Mouse (Mus musculus): Measurements from ENCODE around the gene Ddx59. TPM values are rescaled to one million over a fixed set of nuclear protein-coding genes. Genes with fewer than 3 reads are reported as not detected.

Gene Ddx59
- polyA plus RNA-seq (2014; fragmentation: Nextera tagmentation; extraction: Ambion mirVana): 12.6 and 14.0 TPM in 2 replicates

- Histone ChIP-seq H3K27ac (ENCODE audit: low read depth, low read length) (peak within 1 kb of the TSS; percentile 99), H3K4me2 (peak within 1 kb of the TSS; percentile 66), H3K36me3 (ENCODE audit: control insufficient read depth, insufficient read depth, low read length) (0 out of 2 replicates have a peak, but pooled peaks cover under 1% of the 10 kb centered on the region), H3K9me3 (replicated peaks; ENCODE audit: control insufficient read depth, low read length) (no peaks in the 10 kb centered on the region), H3K4me1 (ENCODE audit: control insufficient read depth, insufficient read depth, low read length) (no peaks in the 10 kb centered on the region; the same call in none of the 2 replicates), H3K4me3 (ENCODE audit: low read depth, low read length) (peak within 1 kb of the TSS; percentile 79), H3K27me3 (ENCODE audit: control insufficient read depth, insufficient read depth, low read length) (no peaks in the 10 kb centered on the region), H3K9ac (ENCODE audit: low read depth, low read length) (peak within 1 kb of the TSS; percentile 94)
- peak; percentile 100 for ATAC-seq (replicated peaks; ENCODE audit: insufficient number of reproducible peaks, low FRiP score, low TSS enrichment)
- 3% methylated on average over 78 of the region's 78 CpGs for WGBS (ENCODE audit: insufficient replicate concordance)
Measured at GRCm38 (mm10) chr1:136414798-136415755, at the start of gene Ddx59. Gene Ddx59, plus strand, starts transcription at chr1:136415271.

DNA sequence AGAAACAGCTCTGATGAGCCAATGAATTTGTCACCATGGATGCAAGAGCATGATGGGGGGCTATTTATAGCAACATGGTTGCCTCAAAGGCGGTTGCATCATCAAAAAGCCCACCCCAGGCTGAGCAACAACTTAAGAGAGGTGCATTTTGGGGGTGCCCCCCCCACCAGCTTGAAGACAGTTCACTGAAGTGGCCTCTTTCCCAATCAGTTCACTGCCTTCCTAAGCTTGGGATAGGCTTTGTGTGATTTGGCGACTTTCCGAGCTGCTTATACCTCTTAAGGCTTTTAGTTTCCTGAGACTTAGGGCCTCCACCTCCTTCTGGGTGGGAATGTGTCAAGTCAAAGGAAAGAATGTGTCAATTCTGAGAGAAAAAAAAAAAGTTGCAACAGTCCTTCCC lies 49.1 kb upstream of the Ddx59 start:
- Histone ChIP-seq H3K9me3 (replicated peaks; ENCODE audit: control insufficient read depth, low read length) (no peaks in the 10 kb centered on the region), H3K36me3 (ENCODE audit: control insufficient read depth, insufficient read depth, low read length) (no peaks in the 10 kb centered on the region), H3K27ac (ENCODE audit: low read depth, low read length) (no peak overlapping the region), H3K4me1 (ENCODE audit: control insufficient read depth, insufficient read depth, low read length) (no peaks in the 10 kb centered on the region; the same call in 1 of the 2 replicates), H3K27me3 (ENCODE audit: control insufficient read depth, insufficient read depth, low read length) (no peaks in the 10 kb centered on the region), H3K4me3 (ENCODE audit: low read depth, low read length) (no peak overlapping the region), H3K4me2 (no peak overlapping the region), H3K9ac (ENCODE audit: low read depth, low read length) (no peak overlapping the region)
- WGBS (ENCODE audit: insufficient replicate concordance): 65% methylated on average over 3 of the region's 3 CpGs
- ATAC-seq (replicated peaks; ENCODE audit: insufficient number of reproducible peaks, low FRiP score, low TSS enrichment): no peak

DNA sequence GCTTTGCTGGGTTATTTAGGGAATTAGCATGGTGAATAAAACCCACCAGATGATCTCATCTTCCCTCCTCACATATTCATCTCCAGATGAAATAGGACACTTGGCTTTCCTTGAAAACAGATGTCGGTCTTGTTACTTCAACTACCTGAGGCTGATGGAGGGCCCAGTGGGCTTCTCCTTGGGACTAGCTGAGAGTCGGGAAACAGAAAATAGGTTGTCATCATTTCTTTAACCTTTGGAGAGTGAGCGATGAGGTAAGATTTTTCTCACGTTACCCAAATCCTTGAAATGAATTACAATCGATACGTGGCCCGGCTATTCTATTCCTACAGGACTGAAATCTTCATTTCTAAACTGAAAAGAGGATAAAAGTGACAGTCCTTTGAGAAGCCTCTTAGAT lies 35.8 kb upstream of the Ddx59 start:
- Histone ChIP-seq H3K36me3 (ENCODE audit: control insufficient read depth, insufficient read depth, low read length) (no peaks in the 10 kb centered on the region), H3K4me1 (ENCODE audit: control insufficient read depth, insufficient read depth, low read length) (no peaks in the 10 kb centered on the region), H3K27me3 (ENCODE audit: control insufficient read depth, insufficient read depth, low read length) (no peaks in the 10 kb centered on the region), H3K4me2 (no peak overlapping the region), H3K4me3 (ENCODE audit: low read depth, low read length) (no peak overlapping the region), H3K9me3 (replicated peaks; ENCODE audit: control insufficient read depth, low read length) (no peaks in the 10 kb centered on the region), H3K27ac (ENCODE audit: low read depth, low read length) (no peak overlapping the region), H3K9ac (ENCODE audit: low read depth, low read length) (no peak overlapping the region)
- ATAC-seq (replicated peaks; ENCODE audit: insufficient number of reproducible peaks, low FRiP score, low TSS enrichment): no peak
- WGBS (ENCODE audit: insufficient replicate concordance): 89% methylated on average over 7 of the region's 7 CpGs

DNA sequence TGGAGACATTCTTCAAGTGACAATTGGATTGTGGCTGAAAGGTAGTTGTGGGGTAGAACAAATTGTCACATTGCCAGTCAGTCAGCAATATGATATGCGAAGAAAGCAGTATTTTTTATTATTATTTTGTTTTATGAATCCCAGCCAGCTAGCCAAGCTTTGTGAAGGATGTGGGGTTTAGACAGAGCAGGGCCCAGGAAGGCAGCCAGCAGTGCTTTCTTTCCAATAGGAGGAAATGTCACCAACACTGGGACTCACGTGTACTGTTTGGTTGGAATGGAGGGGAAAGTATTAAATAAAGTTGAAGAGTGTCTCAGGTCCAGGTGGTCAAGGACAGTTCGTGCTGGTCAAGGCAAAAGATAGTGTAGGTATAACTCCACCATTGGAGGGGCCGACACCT lies 34.9 kb upstream of the Ddx59 start:
- H3K4me3 ChIP-seq (ENCODE audit: low read depth, low read length): no peak overlapping the region
- no peak overlapping the region for H3K9ac ChIP-seq (ENCODE audit: low read depth, low read length)
- H3K36me3 ChIP-seq (ENCODE audit: control insufficient read depth, insufficient read depth, low read length): no peaks in the 10 kb centered on the region
- H3K27me3 ChIP-seq (ENCODE audit: control insufficient read depth, insufficient read depth, low read length): no peaks in the 10 kb centered on the region
- no peaks in the 10 kb centered on the region for H3K4me1 ChIP-seq (ENCODE audit: control insufficient read depth, insufficient read depth, low read length)
- H3K27ac ChIP-seq (ENCODE audit: low read depth, low read length): no peak overlapping the region
- 77% methylated on average over 4 of the region's 4 CpGs for WGBS (ENCODE audit: insufficient replicate concordance)
- ATAC-seq (replicated peaks; ENCODE audit: insufficient number of reproducible peaks, low FRiP score, low TSS enrichment): no peak
- H3K9me3 ChIP-seq (replicated peaks; ENCODE audit: control insufficient read depth, low read length): no peaks in the 10 kb centered on the region
- no peak overlapping the region for H3K4me2 ChIP-seq

DNA sequence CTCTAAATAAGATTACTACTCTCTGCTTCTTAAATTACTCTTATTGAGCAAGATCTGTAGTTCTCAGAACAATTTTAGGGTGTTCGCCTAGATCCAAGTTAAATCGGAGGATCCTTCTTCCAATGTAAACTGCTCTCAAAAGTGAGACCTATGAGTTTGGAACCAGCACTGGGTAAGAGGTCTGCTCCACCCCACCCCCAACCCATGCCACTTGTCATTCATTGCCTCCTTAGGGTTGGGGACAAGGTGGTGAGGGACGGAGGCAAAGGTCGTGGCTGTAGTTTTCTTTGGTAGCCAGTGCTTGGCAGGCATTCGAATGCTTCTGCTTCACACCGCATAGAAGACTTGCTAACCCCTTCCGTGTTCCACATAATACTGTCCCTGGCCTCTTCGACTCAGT lies 34.5 kb upstream of the Ddx59 start:
- ATAC-seq (replicated peaks; ENCODE audit: insufficient number of reproducible peaks, low FRiP score, low TSS enrichment): no peak
- H3K27me3 ChIP-seq (ENCODE audit: control insufficient read depth, insufficient read depth, low read length): no peaks in the 10 kb centered on the region
- 74% methylated on average over 8 of the region's 8 CpGs for WGBS (ENCODE audit: insufficient replicate concordance)
- H3K4me1 ChIP-seq (ENCODE audit: control insufficient read depth, insufficient read depth, low read length): no peaks in the 10 kb centered on the region
- no peak overlapping the region for H3K4me2 ChIP-seq
- H3K36me3 ChIP-seq (ENCODE audit: control insufficient read depth, insufficient read depth, low read length): no peaks in the 10 kb centered on the region
- H3K9ac ChIP-seq (ENCODE audit: low read depth, low read length): no peak overlapping the region
- no peak overlapping the region for H3K27ac ChIP-seq (ENCODE audit: low read depth, low read length)
- no peak overlapping the region for H3K4me3 ChIP-seq (ENCODE audit: low read depth, low read length)
- no peaks in the 10 kb centered on the region for H3K9me3 ChIP-seq (replicated peaks; ENCODE audit: control insufficient read depth, low read length)

DNA sequence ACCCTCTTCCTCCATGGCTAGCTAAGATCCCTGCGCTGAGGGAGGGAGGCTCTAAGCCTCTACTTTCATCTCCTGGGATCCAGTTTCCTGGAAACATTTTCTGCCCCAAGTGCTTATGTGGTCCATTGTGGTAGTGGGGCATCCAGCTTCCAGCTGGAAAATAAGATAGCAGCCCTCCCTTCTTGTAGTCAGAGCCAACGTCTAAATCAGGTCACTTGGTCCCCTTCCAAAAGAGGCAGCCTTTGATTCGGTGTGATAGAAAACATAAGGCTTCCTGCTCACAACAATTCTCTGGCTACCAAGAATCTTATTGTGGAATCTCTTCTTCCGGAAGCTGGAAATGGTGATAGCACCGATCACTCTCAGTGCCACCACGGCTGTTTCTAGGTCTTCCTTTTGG lies 33.9 kb upstream of the Ddx59 start:
- Histone ChIP-seq H3K4me2 (no peak overlapping the region), H3K4me3 (ENCODE audit: low read depth, low read length) (no peak overlapping the region), H3K9ac (ENCODE audit: low read depth, low read length) (no peak overlapping the region), H3K4me1 (ENCODE audit: control insufficient read depth, insufficient read depth, low read length) (no peaks in the 10 kb centered on the region), H3K27me3 (ENCODE audit: control insufficient read depth, insufficient read depth, low read length) (no peaks in the 10 kb centered on the region), H3K9me3 (replicated peaks; ENCODE audit: control insufficient read depth, low read length) (no peaks in the 10 kb centered on the region), H3K36me3 (ENCODE audit: control insufficient read depth, insufficient read depth, low read length) (no peaks in the 10 kb centered on the region), H3K27ac (ENCODE audit: low read depth, low read length) (no peak overlapping the region)
- no peak for ATAC-seq (replicated peaks; ENCODE audit: insufficient number of reproducible peaks, low FRiP score, low TSS enrichment)
- 68% methylated on average over 6 of the region's 6 CpGs for WGBS (ENCODE audit: insufficient replicate concordance)

- Histone ChIP-seq H3K4me3 (ENCODE audit: low read depth, low read length) (no peak overlapping the region), H3K36me3 (ENCODE audit: control insufficient read depth, insufficient read depth, low read length) (no peaks in the 10 kb centered on the region), H3K27ac (ENCODE audit: low read depth, low read length) (no peak overlapping the region), H3K9ac (ENCODE audit: low read depth, low read length) (no peak overlapping the region), H3K4me2 (no peak overlapping the region), H3K9me3 (replicated peaks; ENCODE audit: control insufficient read depth, low read length) (no peaks in the 10 kb centered on the region), H3K27me3 (ENCODE audit: control insufficient read depth, insufficient read depth, low read length) (no peaks in the 10 kb centered on the region), H3K4me1 (ENCODE audit: control insufficient read depth, insufficient read depth, low read length) (no peaks in the 10 kb centered on the region)
- ATAC-seq (replicated peaks; ENCODE audit: insufficient number of reproducible peaks, low FRiP score, low TSS enrichment): no peak
- 74% methylated on average over 5 of the region's 5 CpGs for WGBS (ENCODE audit: insufficient replicate concordance)
Measured at GRCm38 (mm10) chr1:136381583-136381982, 33.5 kb upstream of the Ddx59 start.

DNA sequence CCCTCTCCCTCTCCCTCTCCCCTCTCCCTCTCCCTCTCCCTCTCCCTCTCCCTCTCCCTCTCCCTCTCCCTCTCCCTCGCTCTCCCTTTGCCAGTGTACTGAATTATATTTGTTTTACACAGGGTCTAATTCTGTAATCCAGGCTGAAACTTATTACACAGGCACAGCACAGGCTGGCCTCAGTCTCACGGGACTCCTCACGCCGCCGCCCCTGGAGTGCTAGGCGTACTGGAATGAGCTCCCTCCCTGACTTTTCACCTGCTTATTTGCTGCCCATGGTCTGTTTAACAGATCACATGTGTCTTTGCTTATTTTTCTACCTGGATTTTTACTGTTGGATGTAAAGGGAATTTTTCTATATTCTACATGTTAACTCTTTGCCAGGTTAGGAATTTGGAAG lies 28.2 kb upstream of the Ddx59 start:
- Histone ChIP-seq H3K9me3 (replicated peaks; ENCODE audit: control insufficient read depth, low read length) (no peaks in the 10 kb centered on the region), H3K9ac (ENCODE audit: low read depth, low read length) (no peak overlapping the region), H3K4me1 (ENCODE audit: control insufficient read depth, insufficient read depth, low read length) (no peaks in the 10 kb centered on the region), H3K27ac (ENCODE audit: low read depth, low read length) (no peak overlapping the region), H3K27me3 (ENCODE audit: control insufficient read depth, insufficient read depth, low read length) (no peaks in the 10 kb centered on the region), H3K36me3 (ENCODE audit: control insufficient read depth, insufficient read depth, low read length) (no peaks in the 10 kb centered on the region), H3K4me3 (ENCODE audit: low read depth, low read length) (no peak overlapping the region), H3K4me2 (no peak overlapping the region)
- ATAC-seq (replicated peaks; ENCODE audit: insufficient number of reproducible peaks, low FRiP score, low TSS enrichment): no peak
- 47% methylated on average over 5 of the region's 6 CpGs for WGBS (ENCODE audit: insufficient replicate concordance)

- Histone ChIP-seq H3K9ac (ENCODE audit: low read depth, low read length) (no peak overlapping the region), H3K9me3 (replicated peaks; ENCODE audit: control insufficient read depth, low read length) (no peaks in the 10 kb centered on the region), H3K27me3 (ENCODE audit: control insufficient read depth, insufficient read depth, low read length) (no peaks in the 10 kb centered on the region), H3K4me2 (peak overlapping the region; percentile 31), H3K4me1 (ENCODE audit: control insufficient read depth, insufficient read depth, low read length) (no peaks in the 10 kb centered on the region), H3K4me3 (ENCODE audit: low read depth, low read length) (no peak overlapping the region), H3K27ac (ENCODE audit: low read depth, low read length) (no peak overlapping the region), H3K36me3 (ENCODE audit: control insufficient read depth, insufficient read depth, low read length) (no peaks in the 10 kb centered on the region)
- ATAC-seq (replicated peaks; ENCODE audit: insufficient number of reproducible peaks, low FRiP score, low TSS enrichment): no peak
- 40% methylated on average over 10 of the region's 10 CpGs for WGBS (ENCODE audit: insufficient replicate concordance)
Measured at GRCm38 (mm10) chr1:136394506-136394905, 20.6 kb upstream of the Ddx59 start.
